8 mouse cellular contexts compared by ENCODE assay signal in the genomic region with DNA sequence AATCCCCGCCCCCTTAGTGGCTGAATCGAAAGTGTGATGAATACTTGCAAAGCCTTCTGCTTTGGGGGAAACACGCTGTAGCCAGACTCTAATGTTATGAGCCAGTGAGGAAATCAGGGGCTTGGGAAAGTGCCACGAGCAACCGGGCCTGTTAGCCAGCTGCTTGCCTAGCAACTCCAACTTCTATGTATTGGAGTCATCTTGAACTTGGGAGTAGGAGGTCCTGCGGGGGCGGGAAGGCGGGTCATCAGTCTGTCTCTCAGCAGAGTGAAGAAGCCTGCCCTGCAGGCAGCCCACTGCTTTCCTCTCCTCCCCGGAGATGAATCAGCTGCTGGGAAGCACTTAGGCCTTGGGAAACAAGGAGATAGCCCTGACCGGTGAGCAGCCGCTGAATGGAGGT. TPM values are rescaled to one million over a fixed set of nuclear protein-coding genes. Genes with fewer than 3 reads are reported as not detected.
DNase-seq lines count a peak whose midpoint lies in the region; ATAC-seq lines count a peak whose summit lies in the region.

No protein-coding gene starts in this region.

- peak; percentile 53 for ATAC-seq in hindbrain, embryonic 16.5 days
- ATAC-seq in hindbrain, embryonic 13.5 days (ENCODE audit: low FRiP score): no peak
- no peak for ATAC-seq in megakaryocyte progenitor cell, adult 5-6 weeks (replicated peaks; ENCODE audit: poor library complexity)
- no peak for ATAC-seq in forebrain, embryonic 11.5 days (replicated peaks; ENCODE audit: low FRiP score)

- DNase-seq in brain, adult 2 months (ENCODE audit: low read depth, low spot score): peak; percentile 85
- peak; percentile 61 for DNase-seq in kidney, postnatal 14 days
- DNase-seq in lung, postnatal 14 days: peak; percentile 51
- no peak for DNase-seq in yolk sac, embryonic 10.5 days (ENCODE audit: low spot score)
- DNase-seq in forebrain, embryonic 11.5 days (ENCODE audit: low spot score): no peak

- H3K36me3 ChIP-seq in hindbrain, embryonic 16.5 days (ENCODE audit: control insufficient read depth, insufficient read depth, low read length): no peaks in the 10 kb centered on the region
- no peaks in the 10 kb centered on the region for H3K36me3 ChIP-seq in hindbrain, embryonic 13.5 days
- H3K36me3 ChIP-seq in forebrain, embryonic 11.5 days (ENCODE audit: control insufficient read depth, insufficient read depth, low read length): no peaks in the 10 kb centered on the region

- no peaks in the 10 kb centered on the region for H3K9me3 ChIP-seq in hindbrain, embryonic 16.5 days (ENCODE audit: control insufficient read depth, low read length)
- no peaks in the 10 kb centered on the region for H3K9me3 ChIP-seq in hindbrain, embryonic 13.5 days
- H3K9me3 ChIP-seq in forebrain, embryonic 11.5 days (ENCODE audit: control insufficient read depth, low read length): no peaks in the 10 kb centered on the region

- 62% methylated on average over 11 of the region's 11 CpGs for WGBS in hindbrain, embryonic 16.5 days
- WGBS in hindbrain, embryonic 13.5 days: 69% methylated on average over 11 of the region's 11 CpGs
- WGBS in forebrain, embryonic 11.5 days: 83% methylated on average over 11 of the region's 11 CpGs

- no peak overlapping the region for H3K4me2 ChIP-seq in hindbrain, embryonic 16.5 days (ENCODE audit: low read length)
- H3K4me2 ChIP-seq in hindbrain, embryonic 13.5 days: no peak overlapping the region
- H3K4me2 ChIP-seq in forebrain, embryonic 11.5 days (ENCODE audit: low read depth, low read length, severe bottlenecking): no peak overlapping the region

- H3K9ac ChIP-seq in hindbrain, embryonic 16.5 days (ENCODE audit: low read depth, low read length): no peak overlapping the region
- no peak overlapping the region for H3K9ac ChIP-seq in hindbrain, embryonic 13.5 days
- H3K9ac ChIP-seq in forebrain, embryonic 11.5 days (ENCODE audit: low read length): no peak overlapping the region

- H3K4me1 ChIP-seq in hindbrain, embryonic 16.5 days (ENCODE audit: control insufficient read depth, insufficient read depth, low read depth, low read length): peaks cover 7% of the 10 kb centered on the region; the same call in 1 of the 2 replicates
- peaks cover 24% of the 10 kb centered on the region for H3K4me1 ChIP-seq in hindbrain, embryonic 13.5 days (replicated peaks)
- H3K4me1 ChIP-seq in forebrain, embryonic 11.5 days (replicated peaks; ENCODE audit: control insufficient read depth, insufficient read depth, low read length): no peaks in the 10 kb centered on the region

- H3K27ac ChIP-seq in hindbrain, embryonic 16.5 days (ENCODE audit: low read depth, low read length): no peak overlapping the region
- H3K27ac ChIP-seq in hindbrain, embryonic 13.5 days: no peak overlapping the region
- no peak overlapping the region for H3K27ac ChIP-seq in forebrain, embryonic 11.5 days (ENCODE audit: low read depth, low read length)

- H3K4me3 ChIP-seq in hindbrain, embryonic 16.5 days (ENCODE audit: low read length): no peak overlapping the region
- H3K4me3 ChIP-seq in hindbrain, embryonic 13.5 days: no peak overlapping the region
- no peak overlapping the region for H3K4me3 ChIP-seq in forebrain, embryonic 11.5 days (ENCODE audit: low read depth, low read length)

- H3K27me3 ChIP-seq in hindbrain, embryonic 16.5 days (replicated peaks; ENCODE audit: control insufficient read depth, insufficient read depth, low read length): no peaks in the 10 kb centered on the region
- H3K27me3 ChIP-seq in hindbrain, embryonic 13.5 days: no peaks in the 10 kb centered on the region
- H3K27me3 ChIP-seq in forebrain, embryonic 11.5 days (ENCODE audit: control insufficient read depth, insufficient read depth, low read length): no peaks in the 10 kb centered on the region

RNA-seq across cellular contexts. Expression of a gene that starts 42.1 kb away (rescaled TPM):
- 5.7 and 7.7 TPM in 2 replicates for polyA plus RNA-seq in hindbrain, embryonic 16.5 days (2015; fragmentation: Nextera tagmentation; extraction: Ambion mirVana)
- polyA plus RNA-seq in hindbrain, embryonic 13.5 days (2015; fragmentation: Nextera tagmentation; extraction: Ambion mirVana): 4.7 and 4.8 TPM in 2 replicates
- total RNA-seq in megakaryocyte progenitor cell, adult 5-6 weeks (2015): 0.22 and 2.2 TPM in 2 replicates
- 0.74 and 0.79 TPM in 2 replicates for total RNA-seq in megakaryocyte progenitor cell, adult 5-6 weeks (2017)
- polyA plus RNA-seq in forebrain, embryonic 11.5 days (2014; fragmentation: Nextera tagmentation; extraction: Ambion mirVana): 2.3 and 2.5 TPM in 2 replicates

Comparison
In these comparisons a context has a peak if more than half of its experiments do, and no peak if none do; other contexts are left out.
1. DNase-seq: peak in brain, adult 2 months (single experiment), kidney, postnatal 14 days (single experiment) and lung, postnatal 14 days (single experiment); none in yolk sac, embryonic 10.5 days (single experiment) and forebrain, embryonic 11.5 days (single experiment).